Mouse (Mus musculus) heart, adult 2 months (tissue): ENCODE measurements around the gene Cyb5r1.

Experiments
- CTCF ChIP-seq: fragments of 200-600 bp; IDR thresholded peaks from 2 replicates; pipeline ENCODE4 v1.8.1; 2022; ENCODE audit warnings: antibody characterized with exemption, mild to moderate bottlenecking, moderate library complexity
- POLR2A ChIP-seq: fragments of 200-500 bp; IDR thresholded peaks from 2 replicates; pipeline ENCODE4 v1.6.1; 2011; ENCODE audit warnings: mild to moderate bottlenecking, low read depth, low read length, control low read depth; ENCODE audit not compliant: insufficient read depth

GRCm38 (mm10) chr1:134374124-134374523, 31.2 kb upstream of the Cyb5r1 start:
- no peak for TF ChIP-seq CTCF
- TF ChIP-seq POLR2A, result no peak
